Mouse (Mus musculus): Measurements from ENCODE around the gene Dis3l2.
A peak's percentile ranks its signal among the peaks of the same experiment; 100 is the strongest.

The Dis3l2 gene

GRCm38 (mm10) chr1:87086964-87087363 is 383.4 kb downstream of the Dis3l2 start:
- DNase-seq: no peak

DNA sequence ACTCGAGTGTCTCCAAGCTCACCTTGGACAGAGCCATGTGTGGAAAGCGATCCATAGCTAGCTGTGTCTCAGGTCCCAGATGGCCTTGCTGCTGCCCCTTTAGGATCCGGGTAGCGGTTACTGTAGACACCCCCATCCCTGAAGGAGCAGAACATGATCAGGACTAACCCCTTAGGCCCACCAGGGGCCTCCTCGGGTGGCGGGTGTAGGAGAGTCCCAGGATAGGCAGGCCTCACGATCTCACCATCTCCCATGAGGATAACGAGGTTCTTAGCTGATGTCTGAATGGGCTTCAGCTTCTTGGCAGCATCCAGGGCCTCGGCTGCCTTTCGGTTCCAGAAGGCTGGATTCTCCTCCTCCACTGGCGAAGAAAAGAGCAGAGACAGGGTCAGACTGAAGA is 385.6 kb downstream of the Dis3l2 start:
- DNase-seq: no peak

GRCm38 (mm10) chr1:87089828-87090227 is 386.2 kb downstream of the Dis3l2 start, which contains the start of gene Alppl2:
Gene Alppl2, minus strand, starts transcription at chr1:87089928.
- DNase-seq: no peak

- DNase-seq: no peak
Observed at GRCm38 (mm10) chr1:87095642-87096041, 392.0 kb downstream of the Dis3l2 start.

DNA sequence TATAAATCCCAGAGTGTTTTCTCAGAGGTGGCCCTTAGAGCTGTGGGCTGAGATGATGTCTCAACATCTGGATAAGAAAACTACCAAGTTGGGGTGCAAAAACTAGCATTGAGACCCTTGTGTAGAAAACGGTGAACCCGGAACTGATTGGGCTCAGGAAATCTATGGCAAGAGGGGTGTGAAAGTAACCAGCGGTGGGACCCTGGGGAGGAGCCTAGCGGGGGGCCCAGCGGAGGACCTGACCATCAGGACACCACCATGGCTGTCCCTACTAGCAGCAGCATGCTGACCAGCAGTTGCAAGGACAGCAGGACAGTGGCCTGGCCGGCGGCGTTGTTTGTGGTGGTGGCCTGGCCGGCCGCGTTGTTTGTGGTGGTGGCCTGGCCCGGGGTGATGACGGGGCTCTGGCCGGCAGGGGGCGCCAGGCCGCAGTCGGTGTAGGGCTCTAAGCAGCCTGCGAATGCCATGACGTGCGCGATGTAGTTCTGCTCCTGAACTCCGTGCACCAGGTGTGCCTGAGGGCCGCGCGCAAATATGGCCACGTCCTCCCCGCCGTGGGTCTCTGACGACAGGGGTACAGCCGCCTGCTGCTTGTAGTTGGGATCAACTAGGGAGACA is 394.9 kb downstream of the Dis3l2 start:
- peak; percentile 30 for DNase-seq
